Mouse (Mus musculus) T-helper 17 cell (primary cell): ENCODE measurements around the gene Baz2b.

Source experiments
- in situ Hi-C, 2 experiments: fragments of 300-600 bp; cut with MboI, MseI; formaldehyde crosslinking; loops; 1 replicate in 1 of 2; 2 replicates in 1 of 2; pipeline ENCODE4 v1.15.1; 2025; ENCODE audit warnings: high pct_unique_total_duplicates in 2 of 2

Gene Baz2b

DNA sequence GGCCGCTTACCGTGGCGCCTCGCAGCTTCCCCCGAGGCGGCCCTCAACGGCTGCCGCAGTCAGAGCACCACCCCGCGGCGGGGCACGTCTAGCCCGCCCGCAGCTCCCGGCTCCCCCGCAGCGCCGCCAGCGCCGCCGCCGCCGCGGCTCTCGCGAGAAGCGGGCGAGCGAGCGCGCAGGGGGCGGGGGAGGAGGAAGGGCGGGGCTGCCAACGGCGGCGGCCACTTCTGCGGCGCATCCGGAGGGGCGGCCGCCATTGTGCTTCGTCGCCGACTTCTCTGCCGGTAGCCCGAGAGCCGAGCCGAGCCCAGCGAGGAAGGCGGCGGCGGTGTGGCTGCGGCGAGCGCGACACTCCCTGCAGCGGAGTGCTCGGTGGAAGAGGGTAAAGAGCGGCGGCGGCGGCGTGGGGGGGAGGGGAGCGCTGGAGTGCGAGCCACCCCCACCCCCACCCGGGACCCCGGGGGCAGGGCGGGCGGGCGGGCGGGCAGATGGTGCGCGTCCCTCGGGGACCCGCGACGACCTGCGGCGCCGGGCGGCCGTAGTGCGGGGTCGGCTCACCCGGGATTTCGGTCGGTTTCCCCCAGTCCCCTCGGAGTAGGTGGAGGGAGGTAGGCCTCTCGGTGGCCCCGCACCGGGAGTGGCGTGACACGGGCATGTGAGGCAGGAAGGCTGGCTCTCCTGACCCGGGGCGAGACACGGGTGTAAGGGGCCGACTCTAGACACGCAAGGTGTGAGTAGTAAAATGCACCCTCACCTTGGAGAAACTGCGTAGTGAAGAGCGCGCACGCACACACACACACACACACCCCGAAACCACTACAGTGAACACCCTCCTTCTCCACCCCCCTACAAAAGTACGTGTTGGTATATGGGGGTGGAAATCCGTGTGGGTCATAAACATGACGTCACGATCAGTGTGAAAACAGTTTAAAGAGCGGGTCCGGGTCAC lies at the start of gene Baz2b, which contains the start of gene March7:
Baz2b (minus strand) TSS at position 137 of the 949 bp plus-strand sequence.
March7 (plus strand) TSS at position 185 of the 949 bp plus-strand sequence.
- in situ Hi-C loops: loop anchor here (5.0 to 10.0 kb wide), 3 partner anchors 98 to 1395 kb away; no protein-coding TSS in a partner anchor

DNA sequence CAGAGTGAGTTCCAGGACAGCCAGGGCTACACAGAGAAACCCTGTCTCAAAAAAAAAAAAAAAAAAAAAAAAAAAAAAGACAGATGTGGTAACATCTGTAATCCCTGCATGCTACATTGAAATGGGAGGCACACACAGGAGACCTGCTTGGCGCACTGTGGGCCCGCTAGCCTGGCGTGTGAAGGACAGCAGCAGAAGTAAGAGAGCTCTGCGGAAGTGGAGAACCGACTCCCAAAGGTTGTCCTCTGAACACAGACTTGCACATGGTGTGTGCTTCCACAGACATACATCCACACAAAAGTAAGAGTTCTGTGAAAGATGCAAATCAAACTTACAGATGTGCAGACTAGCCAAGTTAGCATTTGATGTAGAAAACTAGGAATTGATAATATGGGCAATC lies 49.5 kb upstream of the Baz2b start:
- in situ Hi-C loops: loop anchor here in 1 of 2 experiments (10.0 kb wide), 1 partner anchor 166 kb away; no protein-coding TSS in a partner anchor

DNA sequence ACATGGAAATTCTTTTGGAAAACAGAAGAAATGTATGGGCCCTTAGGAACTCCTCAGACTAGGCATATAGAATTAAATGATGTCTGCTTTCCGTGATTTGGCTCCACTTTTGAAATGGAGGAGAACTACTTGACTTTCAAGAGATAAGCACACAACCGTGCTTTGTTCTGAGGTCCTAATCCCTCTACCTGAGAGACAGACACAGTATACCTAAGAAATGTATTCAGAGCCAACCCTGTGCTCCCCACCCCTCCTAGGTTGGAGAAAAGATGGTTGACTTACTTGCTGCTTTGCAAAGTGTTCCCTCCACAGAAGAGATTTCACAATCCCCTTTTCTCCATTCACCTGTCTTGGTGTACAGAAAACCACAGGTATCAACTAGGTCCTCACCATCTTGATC lies 47.1 kb upstream of the Baz2b start:
- in situ Hi-C loops: loop anchor here in 1 of 2 experiments (10.0 kb wide), 1 partner anchor 168 kb away; no protein-coding TSS in a partner anchor

DNA sequence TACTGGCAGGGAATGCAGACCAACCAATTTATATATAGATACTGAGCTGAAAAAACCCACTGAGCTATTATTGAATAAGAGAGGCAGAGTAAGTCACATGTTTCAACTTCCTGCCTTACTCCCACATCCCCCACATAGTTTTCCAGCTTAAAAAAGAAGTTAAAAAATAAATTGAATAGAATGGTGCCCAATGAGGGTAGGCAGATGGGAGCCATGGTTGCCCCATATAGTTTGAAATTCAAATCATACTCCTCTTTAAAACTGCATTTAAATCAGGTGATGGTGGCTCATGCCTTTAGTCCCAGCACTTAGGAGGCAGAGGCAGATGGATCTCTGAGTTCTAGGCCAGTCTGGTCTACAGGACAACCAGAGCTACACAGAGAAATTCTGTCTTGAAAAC lies 43.9 kb upstream of the Baz2b start:
- in situ Hi-C loops: loop anchor here in 1 of 2 experiments (10.0 kb wide), 1 partner anchor 171 kb away; no protein-coding TSS in a partner anchor

DNA sequence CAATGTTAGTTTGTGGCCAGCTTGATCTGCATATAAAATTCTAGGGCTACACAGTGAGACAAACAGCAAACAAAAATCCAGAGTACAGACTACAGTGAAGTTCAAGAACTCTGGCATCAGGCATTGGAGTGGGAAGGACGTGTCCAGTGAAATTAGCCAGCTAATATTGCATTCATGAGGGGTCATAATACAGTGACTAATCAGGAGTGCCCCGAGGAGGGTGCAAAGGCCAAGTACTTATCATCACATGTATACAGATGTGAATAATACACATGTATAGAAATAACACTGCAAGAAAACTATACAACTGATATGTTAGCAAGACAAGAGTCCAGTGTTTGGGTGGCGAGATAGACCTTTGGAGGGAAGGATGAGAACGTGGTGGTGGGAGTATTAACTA lies 43.1 kb upstream of the Baz2b start:
- in situ Hi-C loops: loop anchor here in 1 of 2 experiments (10.0 kb wide), 1 partner anchor 172 kb away; no protein-coding TSS in a partner anchor

DNA sequence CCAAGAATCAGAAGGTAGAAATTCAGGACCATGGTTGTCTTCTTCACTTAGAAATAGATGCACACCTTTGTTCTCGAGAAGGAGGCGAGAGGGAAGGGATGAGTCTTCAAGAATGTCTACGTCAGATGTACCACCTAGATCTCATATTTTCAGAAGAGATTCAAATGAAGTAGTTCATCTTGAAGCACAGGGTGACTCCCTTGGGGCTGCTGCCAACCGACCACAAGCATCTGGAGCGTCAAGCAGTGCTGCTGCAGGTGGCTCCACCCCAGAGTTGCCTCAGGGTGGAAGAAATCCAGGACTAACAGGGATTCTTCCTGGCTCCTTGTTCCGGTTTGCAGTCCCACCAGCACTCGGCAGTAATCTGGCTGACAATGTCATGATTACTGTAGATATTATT lies 24.9 kb upstream of the Baz2b start:
- in situ Hi-C loops: no loop called here

DNA sequence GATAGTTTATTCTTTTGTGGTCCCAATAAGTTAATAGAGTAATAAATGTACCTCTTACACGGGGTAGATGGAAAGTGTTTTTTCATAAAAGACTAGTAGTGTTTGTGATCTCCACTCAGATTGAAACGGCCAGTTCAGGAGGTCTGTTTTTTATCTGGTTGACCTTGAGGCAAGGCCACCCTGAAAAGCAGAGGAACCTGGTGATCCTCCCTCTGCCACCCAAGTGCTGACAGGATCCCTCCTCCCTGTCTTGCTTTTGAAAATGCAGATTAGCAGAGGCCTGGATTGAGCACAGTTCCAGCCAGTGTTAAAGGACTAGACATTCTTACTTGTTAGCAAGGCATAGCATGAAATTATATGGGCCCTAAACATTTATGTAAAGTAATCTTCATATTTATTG lies 23.5 kb upstream of the Baz2b start:
- in situ Hi-C loops: no loop called here

DNA sequence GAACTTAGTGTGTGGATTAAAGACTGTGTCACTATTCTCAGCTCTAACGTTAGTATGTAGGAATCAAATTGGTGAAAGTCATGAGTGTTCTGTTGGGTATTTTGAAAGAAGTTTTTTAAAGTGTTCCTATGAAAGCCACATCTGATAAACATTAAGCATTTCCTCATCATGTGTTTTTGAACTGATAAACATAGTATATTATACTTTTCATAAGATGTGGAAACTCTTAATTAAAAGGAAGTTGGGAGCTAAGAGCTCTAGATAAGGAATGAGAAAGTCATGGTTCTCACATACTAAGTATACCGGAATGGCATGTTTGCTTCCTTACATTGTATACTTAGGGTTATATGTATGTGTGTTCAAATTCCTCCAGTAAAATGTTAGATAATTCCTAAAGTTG lies 20.7 kb upstream of the Baz2b start:
- in situ Hi-C loops: no loop called here

DNA sequence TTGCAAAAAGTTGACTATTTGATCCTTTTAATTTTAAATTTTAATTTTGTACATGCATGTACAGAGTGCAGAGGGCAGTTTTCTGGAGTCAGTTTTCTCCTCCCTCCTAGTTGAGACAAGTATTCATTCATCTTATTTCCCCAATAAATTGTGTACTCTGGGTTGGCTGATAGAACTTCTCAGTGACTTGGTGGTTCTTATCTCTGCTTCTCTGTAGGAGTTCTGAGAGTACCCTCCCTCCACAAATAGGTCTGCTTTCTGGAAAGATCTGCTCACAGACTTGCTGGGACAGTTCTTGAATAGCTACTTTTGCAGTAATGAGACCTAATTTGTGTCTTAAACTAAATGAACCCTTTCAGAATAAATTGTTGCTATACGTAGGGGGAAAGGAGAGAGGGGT lies 18.8 kb upstream of the Baz2b start:
- in situ Hi-C loops: no loop called here

DNA sequence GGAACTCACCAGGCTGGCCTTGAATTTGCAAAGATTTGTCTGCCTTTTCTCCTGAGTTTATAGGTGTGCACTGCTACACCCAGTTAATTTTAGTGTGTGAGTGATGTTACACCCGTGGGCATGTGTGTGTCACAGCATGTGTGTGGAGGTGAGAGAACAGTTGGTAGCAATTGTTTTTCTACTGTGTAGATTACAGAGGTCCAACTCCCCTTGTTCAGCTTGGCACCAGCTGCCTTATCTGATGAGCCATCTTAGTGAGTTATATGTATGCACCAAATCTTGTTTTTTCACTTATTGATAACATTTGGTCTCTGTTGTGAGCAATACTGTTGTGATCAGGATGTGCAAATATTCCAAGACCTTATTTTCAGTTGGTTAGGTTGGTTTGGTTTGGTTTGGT lies 13.8 kb upstream of the Baz2b start:
- in situ Hi-C loops: no loop called here

DNA sequence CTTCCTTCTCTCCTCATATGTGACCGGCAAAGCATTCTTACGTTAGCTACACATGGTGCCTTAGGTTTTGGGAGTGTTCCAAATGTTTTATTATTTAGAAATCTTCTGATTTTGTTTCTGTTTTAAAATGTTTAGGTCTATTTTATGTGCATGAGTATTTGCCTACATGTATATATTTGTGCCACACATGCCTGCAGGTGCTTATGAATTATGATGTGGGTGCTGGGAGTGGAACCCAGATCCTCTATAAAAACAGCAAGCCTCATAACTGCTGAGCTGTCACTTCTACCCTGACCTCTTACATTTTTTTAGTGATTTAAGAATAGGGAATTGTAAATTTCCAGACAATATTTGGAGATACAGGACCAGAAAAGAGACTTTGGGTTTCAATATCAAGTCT lies 12.3 kb upstream of the Baz2b start:
- in situ Hi-C loops: no loop called here

DNA sequence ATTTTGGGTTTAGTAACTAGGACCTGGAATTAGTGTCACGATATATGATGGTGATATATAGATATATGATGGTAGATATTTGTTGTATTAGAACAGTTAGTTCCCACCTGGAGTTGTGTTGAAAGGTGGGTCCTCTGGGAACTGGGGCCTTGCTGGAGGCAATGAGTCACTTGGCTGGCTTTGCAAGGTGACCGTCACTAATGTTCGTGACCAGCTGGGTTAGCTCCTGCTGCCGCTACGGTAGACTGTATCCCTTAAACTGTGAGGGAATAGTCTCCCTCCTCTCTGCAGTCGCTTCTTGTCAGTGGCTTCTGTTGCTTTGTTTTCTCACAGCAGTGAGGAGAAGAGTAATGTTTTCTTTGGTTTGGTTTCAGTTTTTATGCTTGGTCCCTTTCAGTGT lies 11.6 kb upstream of the Baz2b start:
- in situ Hi-C loops: no loop called here

DNA sequence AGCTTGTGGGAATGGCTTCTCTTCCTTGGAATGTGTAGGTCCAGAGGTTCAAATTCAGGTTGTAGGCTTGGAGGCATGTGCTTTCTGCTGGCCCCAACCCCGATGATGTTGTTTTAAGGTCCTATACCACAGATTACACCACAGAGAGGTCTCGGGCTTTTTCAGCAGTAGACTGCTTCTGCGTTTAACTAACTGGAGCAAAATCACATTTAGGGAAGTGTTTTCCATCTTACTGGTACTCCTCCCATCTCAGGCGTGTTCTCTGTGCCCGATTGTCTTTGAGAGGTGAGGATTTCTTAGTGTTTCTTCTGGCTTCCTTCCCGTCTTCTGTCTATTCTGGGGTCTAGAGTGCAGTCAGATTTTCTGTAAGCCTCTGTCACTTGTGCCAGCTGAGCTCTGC lies 8.0 kb upstream of the Baz2b start:
- in situ Hi-C loops: loop anchor here in 1 of 2 experiments (10.0 kb wide), 1 partner anchor 1387 kb away; no protein-coding TSS in a partner anchor

DNA sequence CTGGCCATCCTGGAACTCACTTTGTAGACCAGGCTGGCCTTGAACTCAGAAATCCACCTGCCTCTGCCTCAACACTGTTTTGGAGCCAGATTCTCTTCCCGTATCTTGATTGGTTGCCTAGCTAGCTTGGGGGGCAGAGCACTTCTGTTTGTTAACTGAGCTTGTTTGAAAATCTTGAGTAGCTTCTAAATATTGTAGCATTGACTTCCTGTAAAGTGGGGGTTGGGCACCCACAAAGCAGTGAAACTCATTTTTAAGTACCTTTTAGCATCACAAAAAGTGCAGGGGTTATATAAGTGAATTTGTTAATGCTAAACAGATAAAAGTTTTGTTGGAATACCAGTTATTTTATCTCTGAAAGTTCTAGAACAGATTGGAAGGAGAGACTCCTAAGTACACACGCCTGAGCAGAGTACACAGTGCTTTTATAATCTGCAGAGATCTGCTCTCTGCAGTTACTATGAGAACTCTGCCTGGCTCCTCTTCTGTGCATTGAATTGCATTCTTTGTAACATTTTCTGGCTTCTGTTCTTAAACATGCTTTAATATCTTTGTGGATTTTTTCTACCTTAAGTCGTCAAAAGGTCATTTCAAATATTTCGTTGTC lies 7.0 kb upstream of the Baz2b start:
- in situ Hi-C loops: loop anchor here in 1 of 2 experiments (10.0 kb wide), 1 partner anchor 1388 kb away; no protein-coding TSS in a partner anchor

DNA sequence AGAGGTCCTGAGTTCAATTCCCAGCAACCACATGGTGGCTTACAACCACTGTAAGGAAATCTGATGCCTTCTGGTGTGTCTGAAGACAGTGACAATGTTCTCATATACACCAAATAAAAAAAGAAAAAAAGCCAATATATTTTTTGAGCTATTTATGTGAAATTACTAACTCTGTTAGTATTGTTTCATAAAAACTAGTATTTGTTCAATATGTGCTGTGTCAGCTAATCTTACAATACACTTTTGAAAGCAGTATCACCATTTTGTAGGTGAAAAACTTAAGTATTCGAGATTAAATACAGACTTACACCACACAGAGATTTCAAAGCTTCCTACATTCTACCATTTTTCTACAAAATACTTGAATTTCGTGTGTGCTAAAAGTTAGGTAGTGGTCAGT lies 5.0 kb upstream of the Baz2b start:
- in situ Hi-C loops: loop anchor here in 1 of 2 experiments (10.0 kb wide), 1 partner anchor 1390 kb away; no protein-coding TSS in a partner anchor

DNA sequence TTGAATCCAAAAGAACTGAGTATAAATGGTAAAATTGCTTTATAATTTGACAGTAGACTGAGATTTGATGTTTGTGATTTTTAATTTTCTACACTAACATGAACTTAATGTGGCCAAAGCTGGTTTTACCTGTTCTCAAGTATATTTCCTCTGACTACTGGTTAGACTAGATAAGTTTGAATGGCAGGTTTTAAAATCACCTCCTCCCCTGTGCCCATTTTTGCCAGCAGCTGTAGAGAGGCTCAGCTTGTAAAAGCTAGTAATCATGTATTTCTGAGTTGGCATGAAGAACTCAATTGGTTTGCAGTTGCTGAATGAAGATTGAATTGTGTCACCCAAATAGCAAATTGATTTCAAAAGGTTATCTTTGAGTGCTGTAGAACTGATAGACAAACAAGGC lies 2.8 kb upstream of the Baz2b start:
- in situ Hi-C loops: loop anchor here in 1 of 2 experiments (10.0 kb wide), 1 partner anchor 1392 kb away; no protein-coding TSS in a partner anchor

DNA sequence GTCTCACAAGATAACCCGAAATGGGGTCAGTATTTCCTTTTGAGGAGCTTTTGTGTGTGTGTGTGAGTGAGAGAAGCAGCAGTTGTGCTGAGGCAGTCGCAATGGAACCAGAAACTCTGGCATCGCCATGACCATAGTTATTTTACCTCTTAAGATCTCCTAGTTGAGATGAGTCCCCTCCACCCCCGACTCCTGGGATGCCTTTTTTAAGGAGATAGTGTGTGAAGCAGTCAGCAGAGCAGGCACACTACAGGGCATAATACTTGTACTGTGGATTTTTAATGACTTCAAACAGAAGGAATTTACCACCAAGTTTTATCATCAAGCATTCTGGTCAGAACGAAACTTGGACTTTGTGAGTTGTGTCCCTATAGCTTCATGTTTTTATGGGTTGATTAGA lies 1.2 kb upstream of the Baz2b start:
- in situ Hi-C loops: loop anchor here in 1 of 2 experiments (10.0 kb wide), 1 partner anchor 1394 kb away; no protein-coding TSS in a partner anchor

DNA sequence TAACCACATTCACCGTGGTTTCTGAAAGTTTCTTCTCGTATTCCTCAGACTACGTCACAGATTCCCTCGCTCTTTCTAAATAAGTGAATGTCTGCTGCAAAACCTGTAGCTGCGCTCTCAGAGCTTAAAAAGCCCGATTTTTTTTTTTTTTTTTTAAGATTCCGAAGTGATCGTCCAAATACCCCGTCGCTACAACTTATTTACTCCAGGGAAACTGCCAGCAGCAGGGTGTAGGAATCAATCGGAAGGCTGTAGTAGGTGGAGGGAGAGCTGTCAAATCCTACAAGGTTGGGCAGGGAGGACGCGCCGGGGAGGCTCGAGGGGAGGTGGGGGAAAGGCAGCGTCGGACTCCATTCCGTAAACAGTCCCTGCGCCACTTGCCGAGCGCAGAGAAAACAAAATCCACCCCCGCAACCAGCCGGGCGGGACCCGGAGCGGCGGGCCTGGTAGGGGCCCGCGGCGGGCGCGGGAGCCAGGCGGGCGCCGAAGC lies 472 bp downstream of the Baz2b start:
- in situ Hi-C loops: loop anchor here (5.0 to 10.0 kb wide), 2 partner anchors 97 to 164 kb away; no protein-coding TSS in a partner anchor

DNA sequence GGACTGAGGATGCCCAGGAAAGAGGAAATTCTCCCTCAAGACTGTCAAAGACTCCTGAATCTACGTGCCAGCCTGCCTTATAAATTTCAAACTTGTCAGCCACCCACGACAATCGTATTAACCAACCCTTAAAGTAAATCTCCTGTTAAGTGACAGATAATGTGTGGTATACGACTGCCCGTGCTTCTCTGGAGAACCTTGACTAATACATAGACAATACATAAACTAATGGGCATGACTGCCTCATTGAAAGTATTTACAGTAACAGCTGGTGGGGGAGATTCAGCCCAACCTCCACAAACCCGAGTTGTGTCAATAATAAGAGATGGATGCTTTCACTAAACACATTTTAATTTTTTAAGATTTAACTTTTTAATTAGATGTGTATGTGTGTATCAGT lies 3.8 kb downstream of the Baz2b start:
- in situ Hi-C loops: loop anchor here (5.0 to 10.0 kb wide), 2 partner anchors 93 to 161 kb away; no protein-coding TSS in a partner anchor

DNA sequence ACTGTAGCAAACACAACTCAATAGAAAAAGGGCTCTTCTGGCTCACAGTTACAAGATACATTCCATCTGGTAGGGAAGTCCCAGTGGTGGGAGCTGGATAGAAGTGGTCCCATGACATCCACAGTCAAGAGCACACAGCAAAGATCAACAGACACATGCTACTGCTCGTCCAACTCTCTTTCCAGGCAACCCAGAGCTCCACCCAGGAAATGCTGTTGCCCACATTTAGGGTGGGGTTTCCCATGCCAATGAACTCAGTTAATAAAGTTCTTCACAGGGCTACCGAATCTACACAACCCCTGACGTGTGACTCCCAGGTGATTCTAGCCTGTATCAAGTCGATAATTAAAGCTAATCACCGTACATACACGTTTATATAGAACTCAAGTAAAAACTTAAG lies 5.5 kb downstream of the Baz2b start:
- in situ Hi-C loops: loop anchor here in 1 of 2 experiments (10.0 kb wide), 1 partner anchor 159 kb away; no protein-coding TSS in a partner anchor

DNA sequence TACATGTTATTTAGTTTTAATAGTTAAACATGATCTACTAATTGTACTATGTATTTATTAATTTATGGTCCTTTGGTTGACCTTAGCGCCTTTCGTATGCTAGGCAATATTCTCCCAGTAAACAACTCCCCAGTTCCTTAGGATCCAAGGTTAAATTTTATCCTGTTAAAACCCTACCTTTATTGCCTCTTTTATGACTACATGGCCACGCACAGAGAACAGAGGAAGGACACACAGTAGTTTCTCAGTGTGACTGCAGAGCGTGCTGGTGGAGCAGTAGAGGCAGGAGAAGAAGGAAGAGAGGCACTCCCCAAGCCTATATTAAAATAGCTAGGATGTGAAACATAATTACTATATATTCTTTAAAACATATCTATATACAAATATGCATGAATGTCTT lies 5.9 kb downstream of the Baz2b start:
- in situ Hi-C loops: loop anchor here in 1 of 2 experiments (10.0 kb wide), 1 partner anchor 159 kb away; no protein-coding TSS in a partner anchor
